Mouse (Mus musculus) heart, embryonic 16.5 days (tissue): Measurements from ENCODE around the gene Nploc4. TPM values are rescaled to one million over a fixed set of nuclear protein-coding genes. Genes with fewer than 3 reads are reported as not detected.

ENCODE experiments used
- ATAC-seq: fragments of 200-750 bp; cut with Nextera tagmentation; replicated peaks from 2 replicates; pipeline ENCODE4 v1.8.0; 2017; ENCODE audit warnings: moderate number of reproducible peaks; ENCODE audit not compliant: insufficient read depth, low FRiP score; ENCODE audit errors: extremely low read depth
- H3K27ac ChIP-seq: fragments of 300-500 bp; sonication (generic); 2 replicates; pipeline ENCODE4 v1.5.1; 2014; ENCODE audit warnings: mild to moderate bottlenecking, low read length, control low read depth, moderate library complexity
- H3K27me3 ChIP-seq: fragments of 300-500 bp; sonication (generic); 2 replicates; pipeline ENCODE4 v1.6.1; 2014; ENCODE audit warnings: low read length, mixed read lengths; ENCODE audit not compliant: control insufficient read depth, insufficient read depth
- H3K36me3 ChIP-seq: fragments of 300-500 bp; sonication (generic); 2 replicates; pipeline ENCODE4 v1.6.1; 2014; ENCODE audit not compliant: control insufficient read depth, insufficient read depth
- H3K4me1 ChIP-seq: fragments of 300-500 bp; sonication (generic); 2 replicates; pipeline ENCODE4 v1.6.1; 2014; ENCODE audit warnings: low read length, mixed read lengths; ENCODE audit not compliant: control insufficient read depth, insufficient read depth
- H3K4me2 ChIP-seq: fragments of 300-500 bp; sonication (generic); 2 replicates; pipeline ENCODE4 v1.6.1; 2014; ENCODE audit warnings: low read depth, mild to moderate bottlenecking, control low read depth, low read length
- H3K4me3 ChIP-seq: fragments of 300-500 bp; sonication (generic); 2 replicates; pipeline ENCODE4 v1.5.1; 2014; ENCODE audit warnings: mild to moderate bottlenecking, control low read depth, low read length
- H3K9ac ChIP-seq: fragments of 300-500 bp; sonication (generic); 2 replicates; pipeline ENCODE4 v1.6.1; 2014; ENCODE audit warnings: low read length, control low read depth
- H3K9me3 ChIP-seq: fragments of 300-500 bp; sonication (generic); replicated peaks from 2 replicates; pipeline ENCODE4 v1.6.1; 2016; ENCODE audit warnings: low read length; ENCODE audit not compliant: control insufficient read depth
- WGBS: fragments of 180-500 bp; shearing (Covaris S2); extraction: QIAGEN DNeasy Blood & Tissue Kit; methylation state at CpG from one replicate; pipeline ENCODE4 v1.1.7; 2014; 5-methylcytosine and 5-hydroxymethylcytosine counted together
- polyA plus RNA-seq: library from polyadenylated mRNA; unstranded; fragments of >200 nt; fragmentation: Nextera tagmentation; extraction: Ambion mirVana; gene quantifications from 2 replicates; pipeline ENCODE4 v1.2.1, GENCODE M21; 2015

The Nploc4 gene
- polyA plus RNA-seq, 1 experiment from 2014 or later = 26.7 TPM

DNA sequence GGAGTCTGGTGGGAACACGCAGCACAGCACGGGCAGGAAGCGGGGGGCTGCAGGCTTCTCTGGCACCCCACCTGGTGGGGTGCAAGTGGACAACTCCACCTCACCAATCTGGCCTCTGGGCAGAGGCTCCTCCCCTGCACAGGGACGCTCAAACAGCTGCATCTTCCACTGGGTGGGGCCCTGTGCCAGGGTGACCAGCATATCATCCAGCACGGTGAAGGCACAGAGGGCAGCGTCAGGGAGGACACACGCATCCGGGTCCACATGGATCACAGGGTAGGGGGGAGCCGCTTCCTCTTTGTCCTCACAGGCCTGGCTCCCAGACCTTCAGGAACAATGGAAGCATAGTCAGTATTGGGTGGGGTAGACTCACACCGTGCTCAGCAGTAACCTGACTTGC is 60.2 kb downstream of the Nploc4 start:
- peak overlapping the region; percentile 66 for H3K4me3 ChIP-seq
- no peak for ATAC-seq
- no peaks in the 10 kb centered on the region for H3K27me3 ChIP-seq
- no peaks in the 10 kb centered on the region for H3K9me3 ChIP-seq
- peaks cover 40% of the 10 kb centered on the region for H3K4me1 ChIP-seq
- no peak overlapping the region for H3K27ac ChIP-seq
- 59% methylated on average over 10 of the region's 10 CpGs for WGBS
- H3K9ac ChIP-seq = peak overlapping the region; percentile 77
- H3K4me2 ChIP-seq = peak overlapping the region; percentile 93
- peaks cover 35% of the 10 kb centered on the region for H3K36me3 ChIP-seq

DNA sequence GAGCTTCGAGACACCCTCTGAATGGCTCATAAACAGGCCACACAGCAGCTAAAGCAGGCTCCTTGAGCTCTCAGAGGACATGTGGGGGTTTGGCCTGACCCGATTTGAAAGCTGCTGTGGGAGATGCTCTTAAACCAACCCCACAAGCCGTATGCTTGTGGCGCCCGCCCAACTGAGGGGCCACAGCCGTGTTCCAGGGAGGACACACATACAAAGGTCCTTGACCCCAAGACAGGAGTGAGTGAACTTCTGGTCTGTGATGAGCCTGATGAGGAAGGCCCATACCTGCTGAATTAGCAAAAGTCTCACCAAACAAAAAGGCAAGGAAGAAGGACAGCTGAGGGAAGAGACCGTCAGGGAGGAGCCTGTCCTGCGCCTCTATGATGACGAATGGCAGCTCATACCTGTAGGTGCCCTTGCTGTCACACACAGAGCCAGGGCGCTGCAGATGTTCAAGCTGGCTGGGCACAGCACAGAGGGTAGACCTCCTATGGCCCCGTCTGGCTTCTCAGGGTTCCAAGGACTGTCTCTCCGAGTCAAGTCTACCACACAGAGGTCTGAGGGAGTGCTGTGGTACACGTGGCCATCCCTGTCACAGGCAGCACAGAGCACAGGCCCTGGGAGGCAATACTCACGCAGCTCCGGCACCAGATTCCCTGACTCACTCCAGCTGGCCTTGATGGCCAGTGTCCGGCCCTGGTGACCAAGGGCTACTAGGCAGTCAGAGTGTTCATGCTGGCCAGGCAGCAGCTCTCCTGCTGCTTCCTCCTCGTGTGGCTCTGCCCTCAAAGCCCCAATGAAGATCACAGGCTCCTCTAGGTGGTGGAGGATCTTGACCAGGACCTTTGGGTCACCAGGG is 61.0 kb downstream of the Nploc4 start:
- WGBS = 86% methylated on average over 17 of the region's 17 CpGs
- no peak overlapping the region for H3K4me3 ChIP-seq
- no peaks in the 10 kb centered on the region for H3K9me3 ChIP-seq
- H3K4me1 ChIP-seq = peaks cover 32% of the 10 kb centered on the region
- ATAC-seq = no peak
- H3K36me3 ChIP-seq = peaks cover 32% of the 10 kb centered on the region
- no peak overlapping the region for H3K9ac ChIP-seq
- no peak overlapping the region for H3K4me2 ChIP-seq
- no peaks in the 10 kb centered on the region for H3K27me3 ChIP-seq
- no peak overlapping the region for H3K27ac ChIP-seq

DNA sequence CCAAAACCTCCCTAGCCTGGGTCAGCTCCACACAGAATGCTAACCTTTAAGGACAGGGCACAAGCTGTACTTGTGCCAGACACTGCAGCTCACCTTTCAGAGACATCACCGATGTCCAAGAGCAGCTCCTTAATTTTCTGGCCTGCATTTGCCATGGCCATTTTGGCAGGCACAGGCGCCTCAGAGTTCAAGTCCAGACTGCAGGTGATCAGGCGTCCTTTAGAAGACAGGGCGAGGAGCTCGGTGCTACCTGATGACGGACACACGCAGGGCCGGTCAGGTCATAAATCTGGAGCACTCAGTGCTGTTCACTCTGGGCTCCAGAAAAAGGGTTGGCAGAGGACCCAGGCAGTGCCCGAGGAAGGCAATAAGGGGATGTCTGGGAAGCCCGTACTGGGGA is 62.2 kb downstream of the Nploc4 start:
- Histone ChIP-seq H3K4me2 (no peak overlapping the region), H3K4me1 (peaks cover 29% of the 10 kb centered on the region), H3K9ac (no peak overlapping the region), H3K9me3 (no peaks in the 10 kb centered on the region), H3K27ac (no peak overlapping the region), H3K27me3 (no peaks in the 10 kb centered on the region), H3K4me3 (no peak overlapping the region), H3K36me3 (peaks cover 29% of the 10 kb centered on the region)
- WGBS = 91% methylated on average over 10 of the region's 10 CpGs
- ATAC-seq = no peak

DNA sequence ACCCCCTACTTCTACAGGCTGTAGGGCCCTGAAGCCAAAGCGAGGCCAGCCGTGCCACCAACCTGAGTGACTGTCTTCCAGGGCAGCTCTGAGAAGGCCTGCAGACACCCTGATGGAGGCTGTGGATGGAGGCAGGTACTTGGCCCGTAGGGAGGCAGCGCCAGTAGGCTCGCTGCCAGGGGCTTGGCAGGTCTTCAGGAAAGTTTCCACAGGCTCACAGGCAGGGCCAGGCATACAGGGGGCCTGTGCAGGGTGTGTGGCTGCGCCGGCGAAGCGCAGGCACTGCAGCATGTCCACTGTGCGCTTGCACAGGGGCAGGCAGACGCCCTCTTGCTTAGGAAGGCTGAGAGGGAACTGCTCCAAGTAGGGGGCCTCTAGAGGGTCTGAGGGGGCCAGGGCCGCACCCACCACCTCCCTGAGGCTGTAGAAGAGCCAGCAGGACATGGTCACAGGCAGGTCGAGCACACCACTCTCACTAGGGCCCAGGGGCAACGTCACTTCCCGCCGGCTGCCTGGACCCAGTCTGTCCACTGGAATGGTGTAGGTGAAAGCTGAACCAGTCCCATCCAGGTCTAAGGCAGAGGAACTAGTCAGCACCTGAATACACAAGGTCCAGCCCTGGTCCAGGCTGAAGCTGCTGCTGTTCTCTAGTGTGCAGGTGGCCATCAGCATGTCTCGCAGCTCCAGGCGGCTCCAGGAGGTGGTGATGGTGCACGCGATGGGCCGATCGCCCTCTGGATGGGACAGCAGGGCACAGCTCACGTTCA is 63.5 kb downstream of the Nploc4 start:
- no peaks in the 10 kb centered on the region for H3K27me3 ChIP-seq
- no peak overlapping the region for H3K4me2 ChIP-seq
- H3K4me1 ChIP-seq = peaks cover 24% of the 10 kb centered on the region
- peak overlapping the region; percentile 86 for H3K27ac ChIP-seq
- 64% methylated on average over 23 of the region's 23 CpGs for WGBS
- peaks cover 32% of the 10 kb centered on the region for H3K36me3 ChIP-seq
- H3K4me3 ChIP-seq = no peak overlapping the region
- peak; percentile 46 for ATAC-seq
- peak overlapping the region; percentile 43 for H3K9ac ChIP-seq
- H3K9me3 ChIP-seq = no peaks in the 10 kb centered on the region

DNA sequence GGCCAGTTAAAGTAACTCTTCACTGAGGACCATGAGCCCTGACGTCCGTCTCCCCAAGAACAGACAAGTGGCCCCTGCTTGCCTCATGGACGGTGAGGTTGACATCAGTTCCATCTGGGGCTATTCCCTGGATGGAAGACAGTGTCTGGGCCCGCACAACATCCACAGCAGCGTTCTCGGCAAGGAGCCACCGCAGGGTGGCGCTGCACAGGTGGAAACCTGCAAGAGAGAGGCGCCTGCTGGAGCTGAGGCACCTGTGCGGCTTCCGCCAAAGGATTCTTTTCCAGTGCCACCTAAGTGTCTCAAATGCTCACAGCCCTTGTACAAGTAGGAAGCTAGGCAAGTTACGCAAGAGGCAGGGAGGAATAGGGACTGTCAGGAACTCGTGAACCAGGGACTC is 64.5 kb downstream of the Nploc4 start:
- WGBS = 74% methylated on average over 13 of the region's 13 CpGs
- Histone ChIP-seq H3K4me3 (no peak overlapping the region), H3K36me3 (peaks cover 32% of the 10 kb centered on the region), H3K27ac (no peak overlapping the region), H3K4me1 (peaks cover 22% of the 10 kb centered on the region), H3K4me2 (no peak overlapping the region), H3K9ac (no peak overlapping the region), H3K9me3 (no peaks in the 10 kb centered on the region), H3K27me3 (no peaks in the 10 kb centered on the region)
- ATAC-seq = no peak

DNA sequence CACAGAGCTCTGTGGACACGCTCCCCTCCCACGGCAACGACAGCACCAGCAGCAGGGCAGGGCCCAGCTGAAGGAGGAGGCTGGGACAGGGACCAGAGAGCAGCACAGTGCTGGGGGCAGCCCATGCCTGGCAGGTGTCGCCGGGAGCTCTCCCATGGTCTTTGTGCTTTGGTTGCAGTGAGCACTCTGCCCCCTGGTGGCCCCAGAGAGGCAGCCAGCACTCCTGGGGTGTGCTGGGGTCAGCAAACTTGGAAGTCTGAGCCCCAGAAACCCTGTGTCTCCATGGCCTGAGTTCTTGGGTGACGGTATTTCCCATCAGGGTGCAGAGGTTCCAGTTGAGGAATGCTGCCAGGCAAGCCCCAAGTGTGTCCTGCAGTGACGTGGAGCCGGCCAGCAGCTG is 67.9 kb downstream of the Nploc4 start:
- peaks cover 20% of the 10 kb centered on the region for H3K4me1 ChIP-seq
- no peak overlapping the region for H3K27ac ChIP-seq
- H3K9me3 ChIP-seq = no peaks in the 10 kb centered on the region
- H3K36me3 ChIP-seq = peaks cover 19% of the 10 kb centered on the region
- no peak overlapping the region for H3K4me3 ChIP-seq
- 30% methylated on average over 8 of the region's 8 CpGs for WGBS
- ATAC-seq = peak; percentile 41
- no peak overlapping the region for H3K9ac ChIP-seq
- H3K27me3 ChIP-seq = no peaks in the 10 kb centered on the region
- no peak overlapping the region for H3K4me2 ChIP-seq

DNA sequence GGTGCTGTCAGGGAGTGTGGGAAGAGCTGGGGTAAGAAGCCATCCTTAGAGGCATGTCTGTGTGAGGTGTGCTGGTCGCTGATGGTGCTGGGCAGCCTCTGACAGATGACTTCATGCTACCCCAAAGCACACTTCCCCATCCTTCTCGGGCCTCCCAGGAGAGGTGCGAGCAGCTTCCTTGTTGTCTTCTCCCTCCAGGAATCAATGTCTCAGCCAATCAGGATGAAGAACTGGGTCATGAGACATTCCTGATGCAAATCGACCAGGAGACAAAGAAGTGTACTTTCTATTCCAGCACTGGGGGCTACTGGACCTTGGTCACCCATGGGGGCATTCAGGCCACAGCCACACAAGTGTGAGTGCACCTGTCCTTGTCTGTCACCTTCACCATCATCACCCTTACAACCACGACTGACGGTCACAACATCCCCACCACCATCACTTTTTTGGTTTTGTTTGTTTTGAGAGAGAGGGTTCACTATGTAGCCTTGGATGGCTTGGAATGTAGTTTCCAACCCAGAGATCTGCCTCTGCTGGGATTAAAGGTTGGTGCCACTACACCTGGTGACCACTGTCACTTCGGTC is 71.0 kb downstream of the Nploc4 start:
- no peak for ATAC-seq
- Histone ChIP-seq H3K27ac (no peak overlapping the region), H3K4me2 (no peak overlapping the region), H3K9me3 (no peaks in the 10 kb centered on the region), H3K27me3 (no peaks in the 10 kb centered on the region), H3K36me3 (0 out of 2 replicates have a peak, but pooled peaks cover 6% of the 10 kb centered on the region), H3K4me1 (peaks cover 8% of the 10 kb centered on the region; the same call in 1 of the 2 replicates), H3K4me3 (no peak overlapping the region), H3K9ac (no peak overlapping the region)
- 38% methylated on average over 7 of the region's 7 CpGs for WGBS

DNA sequence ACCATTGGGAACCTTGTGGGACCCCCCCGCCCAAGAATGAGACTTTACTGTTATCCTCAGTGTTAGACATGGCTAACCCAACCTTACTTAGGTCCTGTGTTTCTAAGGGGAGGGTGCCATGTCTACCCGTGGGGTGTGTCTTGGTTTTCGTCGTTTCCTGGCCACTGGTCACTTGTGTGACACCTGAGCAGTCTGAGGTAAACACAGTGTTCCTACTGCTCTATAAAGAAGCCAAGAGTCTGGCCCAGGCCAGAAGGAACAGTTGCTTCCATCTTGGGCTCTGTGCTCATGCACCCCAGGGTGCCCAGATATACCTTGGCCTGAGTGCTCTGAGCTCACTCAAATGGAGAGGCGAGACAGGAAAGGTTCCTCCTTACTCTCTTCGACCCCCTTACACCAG is 74.6 kb downstream of the Nploc4 start:
- Histone ChIP-seq H3K9me3 (no peaks in the 10 kb centered on the region), H3K4me2 (no peak overlapping the region), H3K9ac (no peak overlapping the region), H3K27me3 (no peaks in the 10 kb centered on the region), H3K4me3 (no peak overlapping the region), H3K4me1 (peaks cover 21% of the 10 kb centered on the region), H3K36me3 (no peaks in the 10 kb centered on the region), H3K27ac (no peak overlapping the region)
- no peak for ATAC-seq
- 81% methylated on average over 6 of the region's 6 CpGs for WGBS

DNA sequence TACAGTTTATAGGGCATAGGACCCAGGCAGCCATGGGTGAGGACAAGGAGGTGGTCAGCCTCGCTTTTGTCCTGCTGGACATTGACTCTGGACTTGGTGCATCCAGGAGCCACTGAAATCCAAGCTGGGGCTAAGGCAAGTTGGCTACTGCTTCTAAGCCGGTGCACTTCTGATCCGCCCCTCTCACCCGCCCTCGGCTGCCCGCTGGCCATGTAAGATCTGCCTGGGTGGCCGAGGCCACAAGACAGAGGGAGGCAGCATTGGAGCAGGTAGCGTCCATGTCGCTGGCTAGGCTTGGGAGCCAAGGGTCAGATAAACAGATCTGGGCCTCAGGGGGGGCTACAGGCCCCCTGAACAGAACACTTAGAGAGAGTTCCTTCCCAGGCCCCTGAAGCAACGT is 76.2 kb downstream of the Nploc4 start, which contains the start of gene Fscn2:
Gene Fscn2 (plus strand): TSS at position 240 of the 400 bp plus-strand sequence.
- Histone ChIP-seq H3K36me3 (no peaks in the 10 kb centered on the region), H3K27ac (no peak within 1 kb of the TSS), H3K27me3 (no peaks in the 10 kb centered on the region), H3K4me3 (no peak within 1 kb of the TSS), H3K4me2 (no peak within 1 kb of the TSS), H3K9me3 (no peaks in the 10 kb centered on the region), H3K9ac (no peak within 1 kb of the TSS), H3K4me1 (peaks cover 27% of the 10 kb centered on the region)
- WGBS = 84% methylated on average over 10 of the region's 10 CpGs
- ATAC-seq = no peak
